Mouse (Mus musculus) inflammation-experienced regulatory T-cells, adult 16 weeks (primary cell): ENCODE measurements around the gene Palm2. TPM values are rescaled to one million over a fixed set of nuclear protein-coding genes. Genes with fewer than 3 reads are reported as not detected.

Experiments used
- polyA plus RNA-seq: library from polyadenylated mRNA; unstranded; fragments of 100-300 nt; shearing (Covaris generic); gene quantifications from one replicate; pipeline ENCODE4 v1.2.1, GENCODE M21; 2017

The Palm2 gene
- not detected for polyA plus RNA-seq

DNA sequence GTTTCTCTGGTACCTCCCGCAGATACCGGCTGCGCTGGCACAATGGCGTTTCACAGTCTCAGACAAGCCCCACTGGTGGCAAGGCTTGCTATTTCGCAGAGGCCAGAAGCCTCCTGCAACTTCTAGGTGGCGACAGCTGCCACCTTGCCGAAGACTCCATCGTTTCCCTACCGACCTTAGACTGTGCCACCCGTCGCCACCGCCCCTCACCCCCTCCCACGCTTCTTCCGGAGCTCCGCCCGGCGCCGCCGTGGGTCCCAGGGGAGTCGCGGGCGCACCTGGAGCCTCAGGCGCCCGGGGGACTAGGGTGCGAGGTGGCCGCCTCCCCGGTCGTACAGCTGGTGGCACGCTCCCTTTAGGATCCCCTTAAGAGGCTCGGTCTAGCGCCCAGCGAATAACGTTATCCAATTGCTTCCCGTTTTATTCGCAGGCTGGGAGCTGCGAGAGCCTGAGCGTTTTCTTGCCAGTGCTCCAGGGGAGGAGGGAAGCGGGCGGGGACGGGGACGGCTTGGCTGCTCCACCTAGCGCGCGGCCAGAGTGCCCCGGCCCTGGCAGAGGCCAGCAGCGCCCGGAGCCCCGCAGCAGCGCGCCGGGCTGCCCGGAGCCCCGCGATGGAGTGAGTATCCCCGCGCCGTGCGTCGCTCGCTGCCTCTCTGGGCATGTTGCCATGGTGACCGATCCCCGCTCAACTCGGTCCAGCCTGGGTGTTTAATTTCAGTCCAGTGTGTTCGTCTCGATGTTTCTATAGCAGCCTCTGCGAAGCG lies at the start of gene Palm2:
Gene Palm2, plus strand, starts transcription at position 307 of the 764 bp plus-strand sequence.

DNA sequence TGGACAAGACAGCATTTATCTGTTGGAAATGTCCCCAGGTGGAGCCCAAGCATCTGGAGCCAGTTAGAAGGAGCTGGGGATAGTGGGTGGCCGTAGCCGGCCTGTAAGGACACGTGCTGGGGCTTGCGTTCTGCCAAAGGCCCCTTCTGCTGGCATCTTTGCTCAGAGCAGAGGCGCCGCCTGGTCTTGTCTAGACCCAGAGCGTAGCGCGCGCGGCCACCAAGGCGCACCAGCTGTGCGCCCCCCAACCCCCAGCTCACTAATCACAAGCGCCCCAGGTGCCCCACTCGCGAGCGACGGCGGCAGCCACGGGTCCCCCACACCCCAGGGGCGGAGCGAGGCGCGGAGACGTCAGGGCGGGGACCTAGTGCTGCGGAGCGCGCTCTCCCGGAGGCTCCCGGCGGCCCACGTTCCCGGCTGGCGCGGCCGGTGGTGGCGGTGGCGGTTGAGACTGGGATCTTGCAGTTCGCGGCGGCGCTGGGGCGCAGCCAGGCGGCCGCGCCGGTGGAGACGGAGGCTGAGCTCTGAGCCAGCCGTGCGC lies 133.7 kb downstream of the Palm2 start, which contains the start of gene Pakap:
Gene Pakap, plus strand, starts transcription at position 514 of the 541 bp plus-strand sequence.

DNA sequence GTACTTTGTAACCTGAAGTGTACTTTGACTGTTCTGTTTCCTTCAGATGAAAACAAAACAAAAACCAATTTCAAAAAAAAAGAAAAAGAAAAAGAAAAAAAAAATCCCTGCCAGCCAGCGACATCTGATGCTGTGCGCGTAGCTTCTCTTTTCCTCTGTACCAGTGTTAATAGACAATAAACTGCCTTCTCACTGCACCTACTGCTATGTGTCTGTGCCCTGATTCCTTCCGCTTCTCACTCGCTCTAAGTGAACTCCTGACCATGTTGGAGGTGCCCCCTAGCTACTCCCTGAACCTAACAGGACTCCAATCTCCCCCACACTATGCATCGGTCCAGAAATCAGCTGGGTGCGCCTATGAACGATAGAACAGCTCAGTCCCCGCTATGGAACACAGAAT lies 283.3 kb downstream of the Palm2 start, which contains the start of gene Akap2:
Gene Akap2, plus strand, starts transcription at position 304 of the 400 bp plus-strand sequence.

Other genes with a start within 250 kb of the Palm2 start
- gene Ptpn3, start 132.4 kb upstream of the Palm2 start, polyA plus RNA-seq: 2.6 TPM
- 4.3 TPM for gene Pakap, start 133.9 kb downstream of the Palm2 start, polyA plus RNA-seq